Mouse (Mus musculus) c-Kit-negative CD71-positive TER-119-positive erythroid progenitor cells, embryonic 14.5 days (primary cell): ENCODE data around the gene Cbarp.

Source experiments
- DNase-seq: peaks from one replicate; pipeline ENCODE4 v3.0.0-alpha.2; 2013; ENCODE audit warnings: low read depth, low spot score

The Cbarp gene

GRCm38 (mm10) chr10:80094085-80094484, 46.5 kb downstream of the Cbarp start:
- no peak for DNase-seq

- no peak for DNase-seq
Observed at GRCm38 (mm10) chr10:80092690-80093089, 47.9 kb downstream of the Cbarp start.

GRCm38 (mm10) chr10:80091527-80091926, 49.1 kb downstream of the Cbarp start:
- no peak for DNase-seq

- DNase-seq: no peak
Observed at GRCm38 (mm10) chr10:80089146-80089545, 51.5 kb downstream of the Cbarp start.

- DNase-seq: no peak
Observed at GRCm38 (mm10) chr10:80087483-80087882, 53.2 kb downstream of the Cbarp start.

GRCm38 (mm10) chr10:80086847-80087246, 53.8 kb downstream of the Cbarp start:
- DNase-seq: no peak

GRCm38 (mm10) chr10:80084817-80085487, 55.7 kb downstream of the Cbarp start:
- no peak for DNase-seq

- peak; percentile 86 for DNase-seq
Observed at GRCm38 (mm10) chr10:80081075-80081474, 59.6 kb downstream of the Cbarp start.
